Mouse (Mus musculus) erythroblast, adult 5-6 weeks (primary cell): Measurements from ENCODE around the gene Fezf1. TPM values are rescaled to one million over a fixed set of nuclear protein-coding genes. Genes with fewer than 3 reads are reported as not detected.

Experiments
- ATAC-seq: replicated peaks from 2 replicates; pipeline ENCODE4 v1.8.0; 2016; ENCODE audit warnings: moderate number of reproducible peaks, mild to moderate bottlenecking, moderate TSS enrichment, inconsistent platforms; ENCODE audit not compliant: poor library complexity, low FRiP score, severe bottlenecking
- total RNA-seq, 2 experiments: library from RNA; stranded (forward) in 1 of 2; stranded (reverse) in 1 of 2; fragments of 150-400 nt in 1 of 2; fragments of 200-764, 138-1000 nt in 1 of 2; gene quantifications; 2 replicates each; pipeline versions ENCODE4 v1.2.3 to v1.2.4; 2015 to 2017; ENCODE audit warnings: low replicate concordance in 2 of 2

The Fezf1 gene
- total RNA-seq, 2 experiments from 2014 or later: not detected

DNA sequence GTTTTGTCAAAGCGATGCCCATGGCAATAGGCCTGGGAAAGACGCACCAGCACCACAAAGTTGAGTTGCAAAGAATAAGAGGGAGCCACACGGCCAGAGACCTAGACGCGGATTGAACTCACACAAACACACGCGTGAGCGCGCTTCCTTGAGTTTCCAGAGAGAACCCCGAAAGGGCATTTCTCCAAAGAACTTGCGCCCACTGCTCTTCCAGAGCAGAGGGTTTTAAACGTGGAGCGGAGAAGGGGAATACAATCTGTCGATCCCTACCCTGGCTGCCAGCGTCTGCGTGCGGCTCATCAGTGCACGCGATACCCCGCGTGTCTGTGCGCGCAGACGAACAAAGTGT is 865 bp upstream of the Fezf1 start:
- no peak for ATAC-seq

DNA sequence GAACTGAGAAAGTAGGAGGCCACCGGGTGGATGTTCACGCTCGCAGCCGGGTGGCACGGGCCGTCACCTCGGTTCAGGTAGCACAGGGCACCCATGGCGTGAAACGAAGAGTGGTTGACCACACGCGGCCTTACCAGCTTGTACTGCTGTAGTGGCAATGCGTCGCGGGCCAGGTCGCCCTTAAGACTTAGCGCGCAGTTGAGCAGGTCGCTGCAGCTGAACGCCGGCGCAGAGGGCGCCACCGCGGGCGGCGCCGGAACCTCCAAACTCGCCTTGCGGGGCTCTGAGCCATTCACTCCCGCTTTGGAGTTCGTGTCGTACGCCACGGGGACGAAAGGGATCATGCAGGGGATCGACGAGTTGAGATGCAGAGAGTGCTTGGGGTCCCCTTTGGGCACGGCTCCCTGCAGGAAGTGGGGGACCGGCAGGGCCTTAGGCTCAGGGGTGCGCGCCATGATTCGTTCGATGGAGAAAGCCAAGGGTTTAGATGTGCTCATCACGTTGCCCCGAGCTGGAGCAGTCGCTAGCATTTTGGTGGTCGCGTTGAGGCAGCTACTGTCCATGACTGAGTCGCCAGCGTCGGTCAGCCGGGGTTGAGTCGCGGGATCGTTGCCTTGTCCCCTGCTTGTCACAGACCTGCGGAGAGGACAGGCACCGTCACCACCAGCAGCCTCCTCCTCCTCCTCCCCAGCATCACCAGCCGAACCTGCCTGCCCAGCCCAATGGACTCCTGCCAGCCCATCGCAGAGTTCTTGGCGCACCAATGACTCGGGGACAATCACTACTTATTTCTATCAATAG is 450 bp downstream of the Fezf1 start:
- ATAC-seq: no peak

DNA sequence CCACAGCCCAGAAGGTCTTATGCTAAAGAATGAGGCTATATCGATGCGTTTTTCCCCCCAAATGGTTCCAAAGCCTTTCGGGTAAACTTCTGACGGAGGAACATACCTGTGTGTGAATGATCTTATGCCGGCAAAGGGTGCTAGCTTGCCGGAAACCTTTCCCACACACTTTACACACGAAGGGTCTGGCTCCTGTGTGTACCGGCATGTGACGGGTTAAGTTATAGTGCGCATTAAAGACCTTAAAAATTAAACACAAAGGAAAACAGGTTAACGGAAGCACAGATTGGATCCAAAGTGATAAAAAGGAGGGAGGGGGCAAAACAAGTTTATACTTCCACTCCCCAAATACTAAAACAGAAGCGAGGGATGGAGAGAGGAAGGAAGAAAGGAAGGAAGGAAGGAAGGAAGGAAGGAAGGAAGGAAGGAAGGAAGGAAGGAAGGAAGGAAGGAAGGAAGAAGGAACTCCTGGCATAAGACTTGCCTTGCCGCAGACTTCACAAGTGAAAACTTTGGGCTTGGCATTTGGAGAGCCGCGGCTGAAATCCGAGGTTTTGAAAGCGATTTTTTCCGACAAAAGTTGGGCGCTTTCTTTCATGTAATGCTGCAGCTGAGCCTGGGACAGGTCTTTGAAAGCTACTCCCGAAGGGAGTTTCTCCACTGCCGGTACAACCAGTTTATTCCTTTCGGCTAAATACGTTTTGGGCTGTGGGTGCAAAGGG is 1.2 kb downstream of the Fezf1 start:
- ATAC-seq: no peak

DNA sequence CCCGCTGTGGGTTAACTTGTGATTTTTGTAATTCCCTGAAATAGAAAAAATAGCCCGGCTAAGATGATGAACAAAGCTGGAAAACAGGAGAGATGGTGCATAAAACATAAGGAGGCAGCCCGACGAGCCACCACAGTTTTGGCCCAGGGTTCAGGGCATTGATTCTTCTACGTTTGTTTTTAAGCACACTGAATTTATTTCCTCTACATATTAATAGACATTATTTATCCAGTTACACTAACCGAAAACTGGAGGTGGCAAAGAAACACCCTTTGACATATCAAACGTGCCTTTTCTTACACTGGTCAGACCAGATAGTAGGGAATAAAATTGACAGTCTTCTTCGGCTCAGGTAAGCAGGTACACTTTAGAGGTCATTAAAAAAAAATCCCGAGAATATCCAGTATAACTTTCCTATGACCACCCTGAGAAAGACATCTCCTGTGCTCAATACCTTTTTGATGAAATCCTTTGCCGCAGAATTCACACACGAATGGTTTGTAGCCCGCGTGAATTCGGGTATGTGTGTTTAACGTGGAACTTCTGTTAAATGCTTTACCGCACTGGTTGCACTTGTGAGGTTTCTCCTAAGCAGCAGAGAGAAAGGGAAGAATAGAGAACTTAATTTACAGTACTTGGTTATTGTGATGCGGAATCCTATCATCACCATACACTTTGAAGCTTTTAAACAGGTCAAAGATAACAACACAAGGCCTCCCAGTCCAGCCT is 1.9 kb downstream of the Fezf1 start:
- ATAC-seq: no peak

DNA sequence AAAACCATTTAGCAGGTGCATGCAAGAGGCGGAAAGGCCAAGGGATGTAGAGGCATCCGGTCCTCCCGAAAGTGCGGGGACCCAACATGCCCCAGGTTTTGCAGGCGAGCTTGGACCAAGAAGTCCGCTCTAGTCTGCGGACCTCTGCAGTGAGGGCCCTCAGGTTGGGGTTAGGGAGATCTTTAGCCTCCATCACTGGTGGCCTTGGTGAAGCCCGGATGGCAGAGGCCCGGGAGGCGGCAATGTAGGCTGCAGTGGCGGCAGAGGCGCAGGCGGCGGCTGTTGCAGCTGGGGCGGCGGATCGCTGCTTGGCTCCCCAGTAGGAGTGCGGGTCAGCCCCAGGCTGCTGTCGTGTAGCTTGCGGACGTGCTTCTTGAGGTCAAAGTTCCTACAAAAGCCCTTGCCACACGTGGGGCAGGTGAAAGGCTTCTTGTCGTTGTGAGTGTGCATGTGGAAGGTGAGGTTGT is 2.6 kb downstream of the Fezf1 start:
- no peak for ATAC-seq

DNA sequence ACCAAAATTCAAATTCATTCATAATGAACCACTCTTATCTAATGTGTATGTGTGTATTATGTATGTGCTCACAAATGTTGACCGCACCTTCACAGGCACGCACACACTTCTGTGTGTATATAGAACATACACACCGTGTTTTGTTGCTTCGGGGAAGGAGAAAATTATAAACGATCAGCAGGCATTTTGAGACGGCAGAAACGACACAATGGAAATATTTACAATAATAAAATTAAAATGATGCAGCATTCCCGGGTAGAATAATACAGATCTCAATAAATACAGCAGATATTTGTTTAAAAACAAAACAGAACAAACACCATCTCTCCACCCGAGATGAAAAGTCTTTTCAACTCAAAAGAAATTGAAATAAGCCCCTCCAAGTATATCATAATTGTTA is 3.0 kb downstream of the Fezf1 start:
- no peak for ATAC-seq

DNA sequence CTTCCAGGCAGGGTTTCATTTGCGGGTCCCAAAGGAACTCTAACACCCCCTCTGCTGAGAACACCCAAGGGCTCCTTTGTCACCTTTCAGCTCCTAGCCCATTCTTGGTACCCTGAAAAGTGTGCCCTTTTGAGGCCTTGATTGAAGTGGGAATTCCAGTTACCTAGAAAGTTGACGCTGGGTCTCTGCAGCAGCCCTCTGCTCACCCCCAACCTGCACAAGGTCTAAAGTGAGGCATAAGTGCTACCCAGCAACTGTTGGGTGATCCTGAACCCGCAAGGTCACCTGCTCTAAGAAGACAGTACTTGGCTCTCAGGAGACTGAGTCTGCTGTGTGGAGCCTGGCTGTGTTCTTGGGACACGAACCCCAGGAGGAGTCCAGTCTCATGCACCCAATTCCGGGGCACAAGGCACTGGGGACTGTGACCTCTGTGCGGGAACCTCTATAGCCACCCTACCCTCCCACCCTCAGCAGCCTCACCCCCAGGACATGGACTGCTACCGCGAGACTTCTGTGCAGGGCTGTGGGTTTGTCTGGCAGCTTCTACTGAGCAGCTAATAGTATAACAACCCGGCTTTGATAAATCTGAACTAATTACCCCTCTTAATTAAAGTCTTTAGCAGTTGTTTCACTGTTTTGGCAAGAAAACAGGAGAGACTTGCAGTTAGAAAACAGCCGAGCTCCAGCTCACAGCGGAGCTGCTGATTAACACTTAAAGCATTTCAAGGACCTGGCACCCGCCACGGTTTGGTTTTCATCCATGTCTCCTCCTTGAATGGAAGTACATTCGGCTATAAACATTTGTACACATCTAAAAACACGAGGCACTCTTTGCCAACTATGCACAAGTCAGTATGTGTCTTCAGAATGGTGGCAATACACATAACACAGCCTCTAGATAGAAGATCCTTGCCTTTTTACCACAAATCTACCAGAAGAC is 4.1 kb downstream of the Fezf1 start:
- no peak for ATAC-seq

DNA sequence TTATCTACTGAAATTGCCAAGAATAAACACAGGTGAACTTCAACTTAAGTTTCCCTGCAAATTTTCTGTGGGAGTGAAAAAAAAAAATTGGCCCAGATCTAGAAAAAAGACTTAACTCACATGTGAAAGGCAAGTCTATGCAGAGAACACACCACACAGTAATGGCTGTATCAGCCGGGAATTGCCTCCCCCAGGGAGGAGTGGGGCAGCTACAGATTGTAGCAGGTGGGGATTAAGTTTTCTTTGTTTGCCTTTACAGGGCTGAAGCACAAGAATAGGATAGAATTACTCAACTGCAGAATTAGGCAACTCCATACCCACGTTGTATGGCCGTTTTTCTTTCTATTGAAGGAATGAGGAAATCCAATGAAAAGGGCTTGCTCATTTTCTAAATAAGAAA is 36.7 kb downstream of the Fezf1 start:
- no peak for ATAC-seq

DNA sequence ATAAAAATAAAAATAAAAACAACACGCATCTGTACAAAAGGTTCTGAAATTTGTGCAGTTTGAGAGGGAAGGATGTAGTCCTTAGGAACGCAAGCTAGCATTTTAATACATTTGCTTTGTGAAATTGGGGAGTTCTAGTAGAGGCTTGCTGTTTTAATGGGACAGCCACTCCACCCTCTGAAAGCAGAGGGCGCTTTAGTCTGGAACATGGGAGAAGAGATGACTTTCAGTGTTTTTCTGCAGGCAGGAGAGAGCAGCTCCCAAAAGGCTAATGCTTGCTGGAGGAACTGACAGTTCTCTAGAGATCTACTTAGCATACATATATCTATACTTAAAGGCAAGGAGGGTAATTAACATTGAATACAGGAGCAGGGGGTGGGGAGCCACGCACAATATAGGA is 40.4 kb downstream of the Fezf1 start:
- no peak for ATAC-seq

DNA sequence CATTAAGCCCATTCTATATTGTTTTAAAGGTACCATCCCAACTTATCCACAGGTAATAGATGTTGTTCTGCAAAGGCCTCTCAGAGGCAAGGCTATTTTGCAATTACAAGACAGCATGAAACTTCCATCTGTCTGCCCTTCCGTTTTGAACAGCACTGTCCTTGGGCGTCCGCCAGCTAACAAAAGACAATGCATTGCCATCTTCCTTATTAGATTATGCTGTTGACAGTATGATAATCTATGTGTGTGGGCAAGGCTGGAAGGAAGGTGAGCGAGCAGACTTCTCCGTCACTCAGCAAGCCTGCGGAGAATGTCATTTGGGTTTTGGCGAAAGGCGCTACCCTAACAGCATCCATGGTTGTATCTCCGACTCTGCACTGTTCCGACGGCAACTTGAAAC is 45.5 kb downstream of the Fezf1 start:
- no peak for ATAC-seq

Other genes starting within 250 kb of the Fezf1 start
- not detected in 2 replicates for gene Aass, start 115.4 kb downstream of the Fezf1 start, total RNA-seq (2015; ENCODE audit: low replicate concordance)
- not detected in 2 replicates for gene Aass, start 115.4 kb downstream of the Fezf1 start, total RNA-seq (2017; ENCODE audit: low replicate concordance)